Mouse (Mus musculus) activated CD4-positive, CD25-positive, alpha-beta regulatory T cell, adult 4 months (primary cell): ENCODE measurements at regions not wholly inside any gene's neighbourhood (a gene's known extent, or its start where the extent isn't known, plus 50 kb on each side); places are given as distances from the start of the nearest gene placed in this dataset.
A peak's percentile ranks its signal among the peaks of the same experiment; 100 is the strongest.
"Not testable (repeated sequence)": the region's sequence is repeated elsewhere in the genome, so short reads cannot be mapped to it uniquely, and the experiment has no call there.

Experiments
- ATAC-seq: one replicate; pipeline ENCODE4 v1.8.0; 2017

GRCm38 (mm10) chr5:149815879-149816278, 137.8 kb downstream of the B3glct start:
- no peak for ATAC-seq

- no peak for ATAC-seq
Measured at GRCm38 (mm10) chr5:149818812-149819211, 140.8 kb downstream of the B3glct start.

DNA sequence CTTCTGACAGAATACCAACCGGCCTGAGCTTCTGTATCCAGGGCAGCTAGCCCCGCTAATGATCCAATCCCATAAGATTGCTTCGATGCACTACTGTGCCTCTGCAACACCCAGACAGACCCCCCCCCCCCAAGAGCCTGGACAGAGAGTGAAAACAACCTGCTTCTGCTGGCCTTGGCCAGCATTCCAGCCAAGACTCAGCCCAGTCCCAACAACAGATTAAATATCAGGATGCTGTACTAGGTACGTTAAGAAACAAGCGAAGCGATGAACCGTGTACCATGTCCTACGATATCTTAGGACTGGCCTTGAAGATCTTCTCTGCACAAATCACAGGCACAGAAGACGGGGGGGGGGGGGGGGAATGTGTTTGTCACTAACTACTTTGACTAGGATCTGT, 145.8 kb downstream of the B3glct start:
- ATAC-seq: no peak

GRCm38 (mm10) chr5:149827599-149827998, 149.6 kb downstream of the B3glct start:
- no peak for ATAC-seq

DNA sequence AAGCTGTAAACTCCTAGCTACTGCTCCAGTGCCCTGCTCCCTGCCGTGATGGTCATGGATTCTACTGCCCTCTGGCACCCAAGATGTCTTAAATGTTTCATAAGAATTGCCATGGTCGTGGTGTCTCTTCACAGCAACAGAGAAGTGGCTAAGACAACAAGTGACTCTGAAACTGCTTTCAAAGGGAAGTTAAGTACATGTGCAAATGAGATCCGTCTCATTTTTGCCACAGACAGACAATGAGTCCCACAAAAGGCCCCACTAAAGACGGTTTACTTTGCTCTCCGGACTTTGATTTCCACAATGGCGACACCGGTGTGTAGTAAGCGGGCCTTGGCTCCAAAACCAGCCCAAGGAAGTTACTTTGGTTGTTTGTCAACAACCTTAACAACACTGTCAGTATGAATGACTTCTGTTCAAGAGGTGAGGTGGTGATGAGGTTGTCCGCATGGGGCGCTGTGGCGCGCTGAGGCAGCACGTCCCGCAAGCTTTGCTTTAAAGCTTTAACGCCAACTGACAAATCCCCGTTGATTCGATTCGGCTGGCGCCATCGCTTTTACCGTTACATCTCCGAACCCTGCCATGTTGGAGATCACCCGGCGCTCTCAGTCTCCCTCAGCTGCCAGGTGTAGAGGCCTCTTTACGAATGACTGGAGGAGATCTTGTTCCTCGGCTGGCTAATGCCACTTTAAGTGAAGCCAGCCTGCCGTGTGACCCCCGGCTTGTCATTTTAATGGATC, 153.3 kb downstream of the B3glct start:
- no peak for ATAC-seq

- no peak for ATAC-seq
Measured at GRCm38 (mm10) chr5:149837379-149837778, 159.3 kb downstream of the B3glct start.

GRCm38 (mm10) chr5:149842491-149842890, 164.5 kb downstream of the B3glct start:
- ATAC-seq: no peak

DNA sequence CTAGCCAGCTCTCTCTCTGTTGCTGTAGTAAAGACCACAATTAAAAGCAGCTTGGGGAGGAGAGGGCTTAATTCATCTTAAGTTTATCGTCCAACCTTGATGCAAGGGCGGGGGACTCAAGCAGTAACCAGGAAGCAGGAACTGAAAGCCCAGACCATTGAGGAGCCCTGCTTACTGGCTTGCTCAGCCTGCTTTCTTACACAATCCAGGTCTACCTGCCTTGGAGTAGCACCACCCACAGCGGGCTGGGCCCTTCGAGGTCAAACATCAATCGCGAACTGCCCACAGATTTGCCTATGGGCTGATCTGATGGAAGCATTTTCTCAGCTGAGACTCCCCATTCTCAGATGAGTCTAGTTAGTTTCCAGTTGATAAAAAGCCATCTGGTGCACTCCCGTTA, 165.3 kb downstream of the B3glct start:
- no peak for ATAC-seq

DNA sequence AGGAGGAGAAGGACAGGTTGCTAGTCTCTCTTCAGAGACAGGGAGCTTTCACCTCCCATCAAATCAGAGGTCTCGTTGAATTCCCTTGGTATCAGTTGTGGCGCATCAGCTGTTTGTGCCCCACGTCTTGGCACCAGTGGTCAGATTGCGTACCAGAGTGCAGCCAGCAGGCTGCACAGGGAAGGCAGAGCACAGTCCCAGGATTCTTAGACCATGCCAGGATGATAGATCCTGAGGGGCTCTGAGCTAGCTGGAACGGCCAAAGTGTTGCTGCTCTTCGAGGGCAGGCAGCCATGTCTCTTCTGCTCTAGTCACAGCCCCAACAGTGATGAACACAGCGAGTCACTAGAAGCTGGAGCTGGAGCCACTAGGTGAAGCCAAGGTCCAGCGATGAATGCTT, 167.2 kb downstream of the B3glct start:
- no peak for ATAC-seq

DNA sequence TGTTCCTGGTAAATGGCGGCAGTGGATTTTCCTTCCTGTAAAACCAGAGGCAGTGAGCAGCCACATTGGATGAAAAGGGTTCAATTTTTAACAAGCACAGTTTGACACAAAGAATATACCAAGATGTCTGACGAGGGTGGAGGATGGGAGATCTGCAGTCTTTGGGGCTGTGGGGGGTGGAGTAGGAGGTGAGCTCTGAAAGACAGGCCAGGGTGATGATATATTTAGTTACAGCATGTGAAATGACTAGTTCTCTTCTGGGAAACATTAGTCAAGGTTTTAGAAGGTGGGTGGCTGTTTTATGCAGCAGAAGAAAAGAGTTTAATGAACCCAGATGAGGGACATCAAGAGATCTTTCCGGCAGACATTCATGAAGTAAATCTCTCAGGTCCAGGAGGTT, 170.0 kb upstream of the Rxfp2 start:
- no peak for ATAC-seq

GRCm38 (mm10) chr5:149851011-149851410, 167.5 kb upstream of the Rxfp2 start:
- peak; percentile 40 for ATAC-seq

- no peak for ATAC-seq
Measured at GRCm38 (mm10) chr5:149852516-149852915, 166.0 kb upstream of the Rxfp2 start.

GRCm38 (mm10) chr5:149856101-149856500, 162.4 kb upstream of the Rxfp2 start:
- ATAC-seq: no peak

- ATAC-seq: no peak
Measured at GRCm38 (mm10) chr5:149857019-149857418, 161.5 kb upstream of the Rxfp2 start.

DNA sequence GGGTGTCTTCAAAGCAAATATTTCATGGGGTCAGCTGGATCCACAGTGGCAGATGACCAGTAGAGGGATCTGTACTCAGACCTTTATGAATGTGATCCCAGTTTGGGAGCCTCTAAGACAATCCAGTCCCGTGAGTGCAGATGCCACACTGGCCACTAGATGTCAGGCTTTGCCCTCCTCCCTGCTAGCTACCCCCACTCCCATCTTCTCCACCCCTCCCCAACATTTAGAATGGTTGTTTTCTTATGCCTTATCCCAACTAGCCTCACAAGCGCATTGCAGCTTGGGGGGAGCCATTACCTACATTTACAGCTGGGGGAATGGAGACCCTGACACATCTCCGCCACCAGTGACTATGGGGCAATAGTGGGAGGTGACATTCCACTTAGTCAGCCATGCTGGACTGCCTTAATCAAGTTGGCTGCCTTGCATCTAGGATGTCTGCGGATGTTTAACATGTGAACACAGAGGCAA, 156.9 kb upstream of the Rxfp2 start:
- ATAC-seq: no peak

DNA sequence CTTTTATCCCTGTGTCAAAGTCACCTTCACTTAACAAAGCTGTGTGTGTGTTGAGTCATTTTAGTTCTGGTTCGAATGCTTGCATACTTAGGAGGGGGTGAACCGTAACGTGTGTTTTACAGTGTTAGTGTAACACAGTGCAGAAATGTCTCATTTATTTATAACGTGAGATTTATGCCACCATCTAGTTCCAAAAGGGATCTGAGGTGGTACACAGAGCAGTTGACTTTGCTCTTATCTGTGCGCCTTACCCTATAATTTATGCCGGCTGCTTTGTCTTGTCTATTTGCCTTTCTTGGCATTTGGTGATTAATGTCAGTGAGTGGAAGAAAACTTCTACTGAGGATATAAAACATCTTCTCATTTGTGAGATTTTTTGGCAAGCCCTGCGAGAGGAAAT, 150.5 kb upstream of the Rxfp2 start:
- no peak for ATAC-seq

DNA sequence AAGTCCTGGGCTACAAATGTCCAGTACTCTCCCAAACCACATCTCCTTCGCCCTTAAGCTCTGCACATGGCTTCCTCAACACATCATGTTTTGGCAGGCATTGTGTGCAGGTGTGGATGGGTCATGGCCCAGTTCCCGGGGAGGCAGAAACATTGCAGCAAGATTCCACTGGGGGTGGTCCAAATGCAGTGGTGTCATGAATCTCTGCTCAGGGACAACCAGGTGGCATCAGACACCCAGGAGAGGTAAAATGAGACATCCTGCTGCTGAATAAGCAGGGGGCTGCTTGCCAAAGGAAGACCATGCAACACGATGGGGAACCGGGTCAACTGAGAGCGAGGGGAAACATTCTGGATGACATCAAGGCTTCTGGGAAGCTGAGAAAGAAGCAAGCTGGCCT, 149.0 kb upstream of the Rxfp2 start:
- no peak for ATAC-seq

- ATAC-seq: no peak
Measured at GRCm38 (mm10) chr5:149870596-149870995, 147.9 kb upstream of the Rxfp2 start.

DNA sequence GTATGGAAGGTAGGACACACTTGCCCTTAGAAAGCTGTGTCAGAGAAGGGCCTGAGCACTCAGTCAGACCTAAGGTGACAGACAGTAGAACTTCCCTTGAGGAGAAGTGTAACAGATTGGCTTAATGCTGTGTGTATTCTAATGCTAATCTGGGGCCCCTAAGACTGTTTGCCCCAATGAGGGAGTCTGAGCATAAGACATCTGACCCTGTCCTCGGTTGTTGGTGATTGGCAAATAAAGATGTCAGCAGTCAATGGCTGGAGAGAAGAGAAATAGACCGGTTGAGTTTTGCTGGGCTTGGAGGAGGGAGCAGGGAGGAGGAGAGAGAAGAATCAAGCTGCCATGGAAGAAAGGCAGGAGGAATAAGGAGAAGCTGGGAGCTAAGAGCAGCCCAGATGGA, 147.0 kb upstream of the Rxfp2 start:
- no peak for ATAC-seq

DNA sequence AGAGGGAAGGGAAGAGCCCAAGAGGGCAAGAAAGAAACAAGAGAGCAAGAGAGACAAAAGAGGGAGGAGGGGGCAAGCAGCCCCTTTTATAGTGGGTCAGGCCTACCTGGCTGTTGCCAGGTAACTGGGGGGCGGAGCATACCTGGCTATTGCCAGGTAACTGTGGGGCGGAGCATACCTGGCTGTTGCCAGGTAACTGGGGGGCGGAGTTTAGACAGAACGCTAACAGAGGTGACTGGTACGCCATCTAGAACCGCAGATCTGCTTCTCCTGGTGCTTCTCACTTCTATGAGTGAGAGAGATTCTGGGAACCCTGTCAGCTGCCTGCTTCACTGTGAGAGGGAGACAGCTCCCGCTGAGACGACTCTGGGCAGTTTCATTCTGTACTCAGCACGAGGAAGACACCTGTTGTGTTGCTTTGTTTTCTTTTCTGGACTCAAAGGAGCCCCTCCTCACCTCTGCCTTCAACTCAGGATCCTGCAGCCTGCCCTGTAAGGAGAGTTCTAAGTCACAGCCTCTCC, 144.9 kb upstream of the Rxfp2 start:
- no peak for ATAC-seq

DNA sequence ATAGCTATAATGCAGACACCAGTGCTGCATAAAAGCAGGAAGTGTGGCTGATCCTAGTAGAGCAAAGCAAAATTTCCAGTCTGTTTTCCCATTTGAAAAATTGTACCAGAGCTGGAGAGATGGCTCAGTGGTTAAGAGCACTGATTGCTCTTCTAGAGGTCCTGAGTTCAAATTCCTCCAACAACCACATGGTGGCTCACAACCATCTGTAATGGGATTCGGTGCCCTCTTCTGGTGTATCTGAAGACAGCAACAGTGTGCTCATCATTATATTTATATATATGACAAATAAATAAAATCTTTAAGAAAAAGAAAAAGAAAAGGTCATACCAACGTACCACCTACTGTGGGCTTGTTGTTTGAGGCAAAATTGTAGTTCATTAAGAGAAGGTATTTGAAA, 144.1 kb upstream of the Rxfp2 start:
- ATAC-seq: no peak

DNA sequence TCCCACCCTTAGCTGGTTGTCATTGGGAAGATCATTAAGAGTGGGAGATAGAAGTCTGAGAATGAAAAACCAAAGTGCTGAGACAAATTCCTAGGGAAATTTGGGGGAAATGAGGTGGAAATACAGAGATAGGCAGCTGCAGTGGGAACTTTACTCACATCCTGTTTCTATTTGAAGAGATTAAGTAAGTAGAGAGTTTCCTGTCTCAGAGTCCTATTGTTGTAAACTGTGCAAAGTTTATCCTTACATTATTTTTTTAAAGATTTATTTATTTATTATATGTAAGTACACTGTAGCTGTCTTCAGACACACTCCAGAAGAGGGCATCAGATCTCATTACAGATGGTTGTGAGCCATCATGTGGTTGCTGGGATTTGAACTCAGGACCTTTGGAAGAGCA, 126.0 kb upstream of the Rxfp2 start:
- not testable (repeated sequence) for ATAC-seq

- ATAC-seq: no peak
Measured at GRCm38 (mm10) chr5:149906927-149907326, 111.5 kb upstream of the Rxfp2 start.

DNA sequence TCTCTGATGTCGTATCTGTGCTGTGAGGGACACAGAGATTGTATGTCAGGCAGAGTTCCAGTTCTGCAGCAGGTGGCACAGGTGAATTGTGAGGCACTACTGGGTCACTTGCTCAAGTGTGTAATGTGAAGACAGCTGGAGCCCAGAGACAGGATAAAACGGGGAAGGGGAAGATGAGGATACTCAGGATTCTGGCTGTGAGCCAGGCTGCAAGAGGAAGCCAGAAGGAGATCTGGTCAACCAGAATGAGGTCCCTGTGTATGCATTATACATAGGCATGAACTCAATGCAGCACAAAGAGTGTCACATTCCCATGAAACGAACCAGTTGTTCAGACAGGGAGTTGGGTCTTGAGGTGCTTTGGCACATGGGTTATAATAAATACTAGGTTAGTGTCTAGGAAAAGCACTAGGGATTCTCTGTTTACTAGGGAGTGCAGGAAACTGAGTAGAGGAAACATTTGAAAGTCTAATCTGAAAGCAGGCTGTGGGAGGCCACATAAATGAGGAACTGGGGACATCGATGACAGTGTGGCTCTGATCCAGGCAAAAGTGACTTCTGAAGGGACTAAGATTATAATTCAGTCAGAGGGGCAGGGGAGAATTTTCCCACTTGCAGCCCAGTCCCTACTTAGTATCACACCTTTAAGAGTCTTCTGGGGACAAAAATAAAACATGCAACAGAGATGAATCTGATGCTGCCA, 109.9 kb upstream of the Rxfp2 start:
- no peak for ATAC-seq
